Mouse (Mus musculus) hindbrain, embryonic 13.5 days (tissue): ENCODE results near the gene Cdc14b. TPM values are rescaled to one million over a fixed set of nuclear protein-coding genes. Genes with fewer than 3 reads are reported as not detected.

Experiments used
- ATAC-seq: fragments of 200-750 bp; cut with Nextera tagmentation; 2 replicates; pipeline ENCODE4 v1.8.0; 2017; ENCODE audit warnings: moderate TSS enrichment; ENCODE audit not compliant: low FRiP score
- H3K27ac ChIP-seq: fragments of 300-500 bp; sonication (generic); 2 replicates; pipeline ENCODE4 v1.5.1; 2015; ENCODE audit warnings: inconsistent platforms, mild to moderate bottlenecking, moderate library complexity
- H3K27me3 ChIP-seq: fragments of 300-500 bp; sonication (generic); 2 replicates; pipeline ENCODE4 v1.6.1; 2015; ENCODE audit warnings: mild to moderate bottlenecking, inconsistent platforms
- H3K36me3 ChIP-seq: fragments of 300-500 bp; sonication (generic); 2 replicates; pipeline ENCODE4 v1.6.1; 2015; ENCODE audit warnings: mild to moderate bottlenecking, inconsistent platforms
- H3K4me1 ChIP-seq: fragments of 300-500 bp; sonication (generic); replicated peaks from 2 replicates; pipeline ENCODE4 v1.6.1; 2015; ENCODE audit warnings: inconsistent platforms
- H3K4me2 ChIP-seq: fragments of 300-500 bp; sonication (generic); 2 replicates; pipeline ENCODE4 v1.6.1; 2015; ENCODE audit warnings: inconsistent platforms, mild to moderate bottlenecking, moderate library complexity
- H3K4me3 ChIP-seq: fragments of 300-500 bp; sonication (generic); 2 replicates; pipeline ENCODE4 v1.5.1; 2015; ENCODE audit warnings: mild to moderate bottlenecking, inconsistent platforms
- H3K9ac ChIP-seq: fragments of 300-500 bp; sonication (generic); 2 replicates; pipeline ENCODE4 v1.6.1; 2015; ENCODE audit warnings: mild to moderate bottlenecking, inconsistent platforms
- H3K9me3 ChIP-seq: fragments of 300-500 bp; sonication (generic); 2 replicates; pipeline ENCODE4 v1.6.1; 2016; ENCODE audit warnings: inconsistent platforms
- WGBS: fragments of 180-500 bp; shearing (Covaris S2); methylation state at CpG from one replicate; pipeline ENCODE4 v1.1.7; 2015; 5-methylcytosine and 5-hydroxymethylcytosine counted together
- polyA plus RNA-seq: library from polyadenylated mRNA; unstranded; fragments of >200 nt; fragmentation: Nextera tagmentation; extraction: Ambion mirVana; gene quantifications from 2 replicates; pipeline ENCODE4 v1.2.1, GENCODE M21; 2015

The Cdc14b gene
- polyA plus RNA-seq, 1 experiment from 2014 or later: 4.2 TPM

DNA sequence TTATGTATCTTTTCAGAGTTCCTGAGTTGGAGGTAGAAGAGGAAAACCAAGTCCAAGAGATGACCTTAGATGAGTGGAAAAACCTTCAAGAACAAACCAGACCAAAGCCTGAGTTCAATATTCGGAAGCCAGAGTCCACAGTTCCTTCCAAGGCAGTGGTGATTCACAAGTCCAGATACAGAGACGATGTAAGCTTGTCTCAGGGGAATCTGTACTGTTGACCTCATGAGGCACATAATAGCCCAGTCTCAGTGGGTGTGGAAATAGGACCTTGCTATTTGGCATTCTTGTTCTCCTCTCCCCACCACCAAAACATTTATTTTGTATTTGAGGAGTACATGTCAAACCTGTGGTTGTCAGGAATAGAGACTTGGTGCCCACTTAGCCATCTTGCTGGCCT lies 93.0 kb downstream of the Cdc14b start:
- Histone ChIP-seq H3K4me1 (no peaks in the 10 kb centered on the region), H3K36me3 (peaks cover 80% of the 10 kb centered on the region), H3K9ac (no peak overlapping the region), H3K27me3 (no peaks in the 10 kb centered on the region), H3K4me2 (no peak overlapping the region), H3K4me3 (no peak overlapping the region), H3K27ac (no peak overlapping the region), H3K9me3 (no peaks in the 10 kb centered on the region)
- no peak for ATAC-seq
- 86% methylated on average over 2 of the region's 2 CpGs for WGBS

DNA sequence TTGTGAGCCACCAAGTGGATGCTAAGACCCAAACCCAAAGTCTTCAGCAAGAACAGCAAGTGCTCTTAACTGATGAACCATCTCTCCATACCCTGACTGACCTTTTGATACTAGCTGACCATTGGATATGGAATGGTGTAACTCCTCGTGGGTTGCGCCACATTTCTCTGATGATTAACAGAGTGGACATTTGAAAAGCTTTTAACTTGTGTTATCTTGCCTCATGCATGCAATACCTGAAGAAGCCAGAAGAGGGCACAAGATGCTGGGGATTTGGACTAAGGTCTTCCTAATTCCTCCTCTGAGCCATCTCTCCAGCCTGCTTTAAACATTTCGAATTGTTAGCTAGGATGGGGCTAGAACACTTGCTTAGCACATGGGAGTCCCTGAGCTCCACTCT lies 94.2 kb downstream of the Cdc14b start:
- Histone ChIP-seq H3K9me3 (no peaks in the 10 kb centered on the region), H3K27me3 (no peaks in the 10 kb centered on the region), H3K4me3 (no peak overlapping the region), H3K9ac (no peak overlapping the region), H3K36me3 (peaks cover 78% of the 10 kb centered on the region), H3K4me2 (no peak overlapping the region), H3K4me1 (no peaks in the 10 kb centered on the region), H3K27ac (no peak overlapping the region)
- 86% methylated on average over 3 of the region's 3 CpGs for WGBS
- ATAC-seq: no peak

DNA sequence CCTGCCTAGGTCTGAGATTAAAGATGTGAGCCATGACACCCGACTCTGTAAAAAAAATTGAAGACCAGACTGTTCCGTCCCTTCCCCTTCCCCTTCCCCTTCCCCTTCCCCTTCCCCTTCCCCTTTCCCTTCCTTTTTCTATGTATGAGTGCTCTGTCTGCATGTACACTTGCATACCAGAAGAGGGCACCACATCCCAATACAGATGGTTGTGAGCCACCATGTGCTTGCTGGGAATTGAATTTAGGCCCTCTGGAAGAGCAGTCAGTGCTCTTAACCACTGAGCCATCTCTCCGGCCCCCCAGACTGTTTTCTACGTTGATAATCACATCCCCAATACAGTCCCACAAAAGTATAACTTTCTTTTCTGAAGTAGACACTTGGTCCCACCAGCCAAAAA lies 94.8 kb downstream of the Cdc14b start:
- ATAC-seq: no peak
- Histone ChIP-seq H3K36me3 (peaks cover 75% of the 10 kb centered on the region), H3K27me3 (no peaks in the 10 kb centered on the region), H3K4me3 (no peak overlapping the region), H3K4me1 (no peaks in the 10 kb centered on the region), H3K27ac (no peak overlapping the region), H3K9me3 (no peaks in the 10 kb centered on the region), H3K4me2 (no peak overlapping the region), H3K9ac (no peak overlapping the region)
- WGBS: 86% methylated on average over 4 of the region's 4 CpGs

DNA sequence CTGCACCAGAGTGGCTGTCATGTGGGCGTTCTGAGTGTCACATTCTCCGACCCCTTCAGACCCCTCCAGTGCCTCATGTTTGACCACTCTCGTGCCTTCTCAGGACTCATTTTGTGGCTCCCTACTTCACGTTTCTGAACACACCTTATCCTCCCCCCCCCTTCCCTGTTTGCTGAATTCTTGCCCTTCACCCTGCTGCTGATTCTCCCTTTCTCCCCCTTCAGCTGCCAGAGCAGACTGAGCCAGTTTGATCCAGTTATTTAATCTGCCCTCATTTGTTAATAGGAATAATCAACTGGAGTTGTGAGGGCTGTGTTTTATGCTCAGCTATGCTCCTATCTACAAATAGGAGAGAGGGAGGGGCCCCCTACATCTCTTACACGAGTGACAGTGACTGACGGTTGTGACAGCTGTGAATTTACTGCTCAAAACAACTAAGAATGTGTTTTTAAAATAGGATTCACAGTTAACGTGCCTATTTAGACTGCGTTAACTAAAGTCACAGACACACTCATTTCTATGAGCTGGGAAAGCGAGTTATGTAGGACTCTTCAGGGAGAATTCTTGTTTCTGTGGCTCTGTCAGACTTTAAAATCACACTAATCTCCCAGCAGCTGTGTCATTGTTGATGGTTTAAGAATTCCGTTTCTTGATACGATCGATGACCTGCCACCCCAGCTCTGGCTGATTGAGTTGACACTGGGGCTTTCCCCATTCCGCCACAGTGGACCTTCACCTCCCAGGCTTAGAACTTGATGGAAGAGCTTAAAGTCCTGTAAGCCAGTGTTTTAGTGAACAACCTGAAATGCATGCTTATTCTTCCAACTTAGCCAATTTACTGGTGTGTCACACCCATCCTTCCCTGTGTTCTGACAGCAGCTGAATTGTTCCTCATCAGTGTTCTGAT lies 96.1 kb downstream of the Cdc14b start:
- no peaks in the 10 kb centered on the region for H3K27me3 ChIP-seq
- H3K36me3 ChIP-seq: peaks cover 70% of the 10 kb centered on the region
- no peaks in the 10 kb centered on the region for H3K4me1 ChIP-seq
- no peaks in the 10 kb centered on the region for H3K9me3 ChIP-seq
- H3K27ac ChIP-seq: no peak overlapping the region
- H3K9ac ChIP-seq: no peak overlapping the region
- H3K4me2 ChIP-seq: no peak overlapping the region
- no peak for ATAC-seq
- no peak overlapping the region for H3K4me3 ChIP-seq
- 79% methylated on average over 13 of the region's 13 CpGs for WGBS

DNA sequence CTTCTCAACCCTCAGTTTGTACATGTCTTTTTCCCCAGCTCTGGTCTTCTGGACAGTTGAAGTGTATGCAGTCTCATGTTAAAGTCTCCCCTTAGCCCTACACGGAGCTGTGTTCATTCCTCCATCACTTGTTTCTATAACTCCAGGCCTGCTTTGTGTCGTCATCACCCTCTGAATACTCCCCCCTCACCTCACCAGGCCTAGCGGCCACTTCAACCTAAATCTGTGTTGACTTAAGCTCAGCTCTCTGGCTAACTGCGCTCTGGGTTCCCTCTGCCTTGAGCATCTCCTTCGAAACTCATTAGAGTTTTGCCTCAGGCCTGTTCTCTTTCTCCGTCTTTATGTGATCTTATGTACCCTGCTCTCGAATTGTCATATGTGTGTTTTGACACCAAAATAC lies 97.1 kb downstream of the Cdc14b start:
- no peak overlapping the region for H3K9ac ChIP-seq
- no peaks in the 10 kb centered on the region for H3K4me1 ChIP-seq
- peaks cover 70% of the 10 kb centered on the region for H3K36me3 ChIP-seq
- H3K4me3 ChIP-seq: no peak overlapping the region
- H3K9me3 ChIP-seq: 0 out of 2 replicates have a peak, but pooled peaks cover 2% of the 10 kb centered on the region
- no peaks in the 10 kb centered on the region for H3K27me3 ChIP-seq
- no peak for ATAC-seq
- H3K27ac ChIP-seq: no peak overlapping the region
- no peak overlapping the region for H3K4me2 ChIP-seq
- 78% methylated on average over 7 of the region's 7 CpGs for WGBS

DNA sequence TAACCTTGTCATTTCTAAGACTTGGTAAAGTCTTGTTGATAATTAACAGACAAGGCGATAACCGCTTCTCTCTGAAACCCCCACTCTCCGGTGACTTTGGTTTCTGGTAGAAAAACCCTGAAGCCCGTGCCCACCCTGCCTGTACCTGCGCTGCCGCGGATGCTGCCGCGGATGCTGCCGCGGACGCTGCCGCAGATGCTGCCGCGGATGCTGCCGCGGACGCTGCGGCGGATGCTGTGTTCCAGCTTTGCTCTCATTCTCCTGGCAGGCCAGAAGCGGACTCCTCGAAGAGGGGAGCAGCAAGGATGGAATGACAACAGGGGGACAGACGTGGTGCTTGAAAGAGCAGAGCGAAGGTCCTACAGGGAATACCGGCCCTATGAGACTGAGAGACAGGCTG lies 105.3 kb downstream of the Cdc14b start:
- H3K27ac ChIP-seq: no peak overlapping the region
- no peaks in the 10 kb centered on the region for H3K27me3 ChIP-seq
- H3K9ac ChIP-seq: no peak overlapping the region
- 98% methylated on average over 25 of the region's 25 CpGs for WGBS
- no peak for ATAC-seq
- H3K4me1 ChIP-seq: no peaks in the 10 kb centered on the region
- no peak overlapping the region for H3K4me3 ChIP-seq
- no peak overlapping the region for H3K4me2 ChIP-seq
- H3K9me3 ChIP-seq: peaks cover 58% of the 10 kb centered on the region
- H3K36me3 ChIP-seq: peaks cover 81% of the 10 kb centered on the region

DNA sequence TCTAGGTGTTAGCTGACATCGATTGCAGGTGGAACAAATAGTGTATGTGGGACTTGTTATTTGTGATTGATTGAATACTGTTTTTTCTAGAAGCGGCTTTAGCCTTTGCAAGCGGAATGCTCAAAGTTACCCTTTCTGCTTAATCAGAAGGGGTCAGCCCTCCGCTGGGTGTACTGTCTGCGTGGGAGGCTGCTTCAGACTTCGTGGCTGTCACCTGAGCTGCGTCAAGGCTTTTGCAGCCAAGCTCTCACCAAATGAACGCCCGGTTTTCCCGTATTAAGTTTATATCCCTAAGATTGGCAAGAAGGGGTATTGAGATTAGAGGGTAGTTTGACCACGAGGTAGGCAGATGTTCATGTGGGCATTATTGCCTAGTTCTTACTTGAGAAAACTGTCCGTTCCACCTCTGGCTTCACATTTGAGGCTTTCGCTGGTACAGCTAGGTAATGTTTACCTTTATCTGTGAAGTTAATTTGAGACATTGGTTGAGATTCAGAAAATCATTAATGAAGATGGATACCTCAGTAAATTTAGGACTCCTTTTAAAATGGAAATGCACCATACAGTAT lies 111.9 kb downstream of the Cdc14b start:
- H3K27me3 ChIP-seq: 0 out of 2 replicates have a peak, but pooled peaks cover 8% of the 10 kb centered on the region
- peak overlapping the region; percentile 88 for H3K4me3 ChIP-seq
- peaks cover 8% of the 10 kb centered on the region for H3K9me3 ChIP-seq
- H3K4me2 ChIP-seq: peak overlapping the region; percentile 97
- no peak overlapping the region for H3K27ac ChIP-seq
- peaks cover 16% of the 10 kb centered on the region for H3K36me3 ChIP-seq
- WGBS: 31% methylated on average over 13 of the region's 13 CpGs
- H3K4me1 ChIP-seq: peaks cover 17% of the 10 kb centered on the region
- H3K9ac ChIP-seq: peak overlapping the region; percentile 94
- no peak for ATAC-seq

DNA sequence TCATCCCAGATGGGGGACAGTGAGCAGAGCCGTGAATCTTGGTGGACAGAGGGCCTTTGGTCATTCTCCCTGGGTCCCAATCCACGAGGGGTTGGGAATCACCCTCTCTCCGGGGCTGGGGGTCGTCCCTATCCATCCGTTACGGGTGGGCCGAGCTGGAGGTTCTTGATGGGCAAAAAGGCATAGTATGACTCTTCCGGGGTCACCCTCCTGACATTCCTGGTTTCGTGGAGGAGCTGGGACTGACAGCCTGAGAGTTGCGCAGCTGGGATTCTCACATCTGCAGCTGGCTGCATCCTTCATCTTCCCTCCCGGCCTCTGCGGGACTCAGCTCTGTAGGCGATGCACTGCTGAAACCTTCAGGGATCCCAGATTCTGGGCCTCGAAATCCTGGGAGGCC lies 112.5 kb downstream of the Cdc14b start:
- WGBS: under 1% methylated on average over 14 of the region's 14 CpGs
- H3K27me3 ChIP-seq: 0 out of 2 replicates have a peak, but pooled peaks cover 8% of the 10 kb centered on the region
- H3K36me3 ChIP-seq: peaks cover 13% of the 10 kb centered on the region
- peak overlapping the region; percentile 97 for H3K4me2 ChIP-seq
- peak overlapping the region; percentile 88 for H3K27ac ChIP-seq
- ATAC-seq: peak; percentile 1; the same call in 1 of the 2 replicates
- H3K4me1 ChIP-seq: peaks cover 17% of the 10 kb centered on the region
- H3K9me3 ChIP-seq: peaks cover 7% of the 10 kb centered on the region
- H3K4me3 ChIP-seq: peak overlapping the region; percentile 88
- H3K9ac ChIP-seq: peak overlapping the region; percentile 94

DNA sequence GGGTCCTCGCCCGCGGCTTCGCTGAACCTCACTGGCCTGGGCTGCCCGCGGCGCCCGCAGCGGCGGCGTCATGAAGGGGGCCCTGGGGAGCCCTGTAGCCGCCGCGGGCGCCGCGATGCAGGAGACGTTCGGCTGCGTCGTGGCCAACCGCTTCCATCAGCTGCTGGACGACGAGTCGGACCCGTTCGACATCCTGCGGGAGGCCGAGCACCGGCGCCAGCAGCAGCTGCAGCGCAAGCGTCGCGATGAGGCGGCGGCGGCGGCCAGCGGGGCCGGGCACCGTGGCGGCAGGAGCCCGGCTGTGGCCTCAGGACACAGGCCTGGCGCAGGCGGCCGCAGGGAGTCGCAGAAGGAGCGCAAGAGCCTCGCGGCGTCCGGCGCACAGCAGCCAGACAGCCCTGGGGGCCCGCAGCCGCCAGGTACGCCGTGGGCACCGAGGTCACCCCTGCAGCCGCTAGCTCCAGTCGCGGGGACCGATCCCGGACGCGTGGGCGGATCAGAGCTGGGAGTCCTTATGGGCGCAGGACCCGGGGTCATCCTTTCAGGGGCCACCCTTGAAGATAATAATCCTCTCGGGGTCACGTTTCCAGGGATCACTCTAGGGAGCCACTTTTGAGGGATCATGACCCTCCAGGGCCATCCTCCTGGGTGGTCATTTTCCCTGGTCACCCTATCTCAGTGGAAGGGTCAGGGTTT lies 113.0 kb downstream of the Cdc14b start:
- peak overlapping the region; percentile 88 for H3K4me3 ChIP-seq
- peak overlapping the region; percentile 88 for H3K27ac ChIP-seq
- H3K9me3 ChIP-seq: peaks cover 3% of the 10 kb centered on the region; the same call in 1 of the 2 replicates
- no peak; the same call in 1 of the 2 replicates for ATAC-seq
- H3K4me2 ChIP-seq: peak overlapping the region; percentile 97
- H3K9ac ChIP-seq: peak overlapping the region; percentile 94
- 0 out of 2 replicates have a peak, but pooled peaks cover 8% of the 10 kb centered on the region for H3K27me3 ChIP-seq
- H3K4me1 ChIP-seq: peaks cover 17% of the 10 kb centered on the region
- 0% methylated on average over 69 of the region's 71 CpGs for WGBS
- peaks cover 9% of the 10 kb centered on the region; the same call in 1 of the 2 replicates for H3K36me3 ChIP-seq

DNA sequence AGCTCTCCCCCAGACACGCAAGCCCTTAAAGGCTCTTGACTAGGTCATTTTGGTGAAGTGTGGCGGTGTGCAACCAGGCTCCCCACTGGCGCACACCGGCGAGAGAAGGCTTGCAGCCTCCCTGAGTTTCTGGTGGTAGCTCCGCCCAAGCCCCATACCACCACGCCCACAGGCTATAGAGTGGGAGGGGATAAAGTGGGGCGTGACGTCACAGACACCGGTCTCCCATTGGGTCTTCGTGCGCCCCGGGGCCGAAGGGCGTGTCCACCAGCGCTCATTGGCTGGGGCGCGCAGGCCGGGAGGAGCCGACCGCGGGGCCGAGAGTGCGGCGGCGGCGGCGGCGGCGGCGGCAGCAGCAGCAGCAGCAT lies 113.6 kb downstream of the Cdc14b start, which contains the start of gene Habp4:
Gene Habp4 (plus strand): TSS at position 277 of the 368 bp plus-strand sequence.
- peaks cover 17% of the 10 kb centered on the region for H3K4me1 ChIP-seq
- peak; percentile 97 for ATAC-seq
- peak within 1 kb of the TSS; percentile 88 for H3K4me3 ChIP-seq
- peaks cover 9% of the 10 kb centered on the region; the same call in 1 of the 2 replicates for H3K36me3 ChIP-seq
- H3K27ac ChIP-seq: peak within 1 kb of the TSS; percentile 88
- H3K4me2 ChIP-seq: peak within 1 kb of the TSS; percentile 97
- 0 out of 2 replicates have a peak, but pooled peaks cover 8% of the 10 kb centered on the region for H3K27me3 ChIP-seq
- no peaks in the 10 kb centered on the region for H3K9me3 ChIP-seq
- peak within 1 kb of the TSS; percentile 94 for H3K9ac ChIP-seq
- under 1% methylated on average over 31 of the region's 31 CpGs for WGBS

DNA sequence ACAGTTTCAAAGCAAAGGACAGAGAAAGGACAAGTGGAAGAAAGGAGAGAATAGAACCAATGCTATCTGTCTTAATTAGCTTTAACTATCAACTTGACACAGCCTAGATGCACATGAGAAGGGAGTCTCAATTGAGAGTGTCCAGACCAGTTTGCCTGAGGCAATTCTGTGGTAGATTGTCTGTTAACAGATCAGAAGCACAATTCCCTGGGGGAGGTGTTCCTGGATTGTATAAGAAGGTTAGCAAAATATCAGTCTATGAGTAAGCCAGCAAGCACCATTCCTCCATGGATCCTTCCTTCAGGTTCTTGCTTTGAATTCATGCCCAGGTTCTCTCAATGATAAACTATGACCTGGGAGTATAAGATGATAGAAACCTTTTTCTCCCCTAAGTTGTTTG lies 118.1 kb downstream of the Cdc14b start:
- no peak overlapping the region for H3K4me2 ChIP-seq
- no peak overlapping the region for H3K4me3 ChIP-seq
- peaks cover 8% of the 10 kb centered on the region for H3K4me1 ChIP-seq
- ATAC-seq: no peak
- H3K9me3 ChIP-seq: no peaks in the 10 kb centered on the region
- no peak overlapping the region for H3K27ac ChIP-seq
- no peaks in the 10 kb centered on the region for H3K36me3 ChIP-seq
- no peak overlapping the region for H3K9ac ChIP-seq
- 0 out of 2 replicates have a peak, but pooled peaks cover 10% of the 10 kb centered on the region for H3K27me3 ChIP-seq

DNA sequence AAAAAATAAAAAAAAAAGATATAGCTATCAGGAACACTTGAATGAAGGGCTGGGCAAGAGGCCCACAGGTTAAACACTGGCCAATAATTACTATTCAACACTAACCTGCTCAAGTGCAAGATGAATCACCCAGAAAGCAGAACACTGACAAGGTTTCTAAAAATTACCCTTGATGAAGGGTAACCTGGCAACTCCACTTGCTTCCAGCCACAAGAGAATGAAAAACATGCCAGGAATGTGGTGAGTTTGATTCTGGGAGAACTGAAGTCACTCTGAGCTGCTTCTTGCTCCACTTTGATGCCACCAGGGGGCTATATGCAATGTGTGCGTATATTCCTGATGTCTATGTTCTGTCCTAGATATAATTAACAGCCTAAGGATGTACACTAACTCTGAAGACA lies 119.9 kb downstream of the Cdc14b start:
- Histone ChIP-seq H3K27ac (no peak overlapping the region), H3K4me3 (no peak overlapping the region), H3K27me3 (0 out of 2 replicates have a peak, but pooled peaks cover 7% of the 10 kb centered on the region), H3K9ac (no peak overlapping the region), H3K4me1 (peaks cover 10% of the 10 kb centered on the region), H3K4me2 (no peak overlapping the region), H3K9me3 (no peaks in the 10 kb centered on the region), H3K36me3 (no peaks in the 10 kb centered on the region)
- WGBS: 13% methylated on average over 1 of the region's 1 CpGs
- ATAC-seq: no peak
